Mouse (Mus musculus) retina, postnatal 7 days (tissue): ENCODE results near the gene Usp34.
"Not testable (repeated sequence)": the region's sequence is repeated elsewhere in the genome, so short reads cannot be mapped to it uniquely, and the experiment has no call there.

ENCODE experiments used
- DNase-seq: peaks from one replicate; pipeline ENCODE4 v3.0.0-alpha.2; 2012; ENCODE audit warnings: low read depth, low spot score

The Usp34 gene

GRCm38 (mm10) chr11:23497718-23498509, 191.2 kb downstream of the Usp34 start, which contains the start of gene Ahsa2:
Ahsa2 (minus strand) TSS chr11:23498030.
- peak; percentile 93 for DNase-seq

- no peak for DNase-seq
Measured at GRCm38 (mm10) chr11:23498609-23499008, 191.9 kb downstream of the Usp34 start.

- DNase-seq, result not testable (repeated sequence)
Measured at GRCm38 (mm10) chr11:23504801-23505200, 198.1 kb downstream of the Usp34 start.

- DNase-seq, result not testable (repeated sequence)
Measured at GRCm38 (mm10) chr11:23514785-23515184, 208.1 kb downstream of the Usp34 start.

GRCm38 (mm10) chr11:23515315-23515714, 208.6 kb downstream of the Usp34 start:
- DNase-seq, result no peak

GRCm38 (mm10) chr11:23518981-23519380, 212.3 kb downstream of the Usp34 start:
- DNase-seq, result no peak

- DNase-seq, result no peak
Measured at GRCm38 (mm10) chr11:23520473-23521205, 213.9 kb downstream of the Usp34 start, which contains the start of gene 1700093K21Rik. 1700093K21Rik (minus strand) TSS chr11:23521155.

- no peak for DNase-seq
Measured at GRCm38 (mm10) chr11:23537446-23537845, 230.8 kb downstream of the Usp34 start.
